Mouse (Mus musculus) 416B (cell line): ENCODE data around the gene Hmox1.

ENCODE experiments used
- DNase-seq: peaks from one replicate; pipeline ENCODE4 v3.0.0; 2011; ENCODE audit warnings: low read depth

Hmox1 gene

GRCm38 (mm10) chr8:75088989-75089881, 4.2 kb upstream of the Hmox1 start:
- peak; percentile 86 for DNase-seq

DNA sequence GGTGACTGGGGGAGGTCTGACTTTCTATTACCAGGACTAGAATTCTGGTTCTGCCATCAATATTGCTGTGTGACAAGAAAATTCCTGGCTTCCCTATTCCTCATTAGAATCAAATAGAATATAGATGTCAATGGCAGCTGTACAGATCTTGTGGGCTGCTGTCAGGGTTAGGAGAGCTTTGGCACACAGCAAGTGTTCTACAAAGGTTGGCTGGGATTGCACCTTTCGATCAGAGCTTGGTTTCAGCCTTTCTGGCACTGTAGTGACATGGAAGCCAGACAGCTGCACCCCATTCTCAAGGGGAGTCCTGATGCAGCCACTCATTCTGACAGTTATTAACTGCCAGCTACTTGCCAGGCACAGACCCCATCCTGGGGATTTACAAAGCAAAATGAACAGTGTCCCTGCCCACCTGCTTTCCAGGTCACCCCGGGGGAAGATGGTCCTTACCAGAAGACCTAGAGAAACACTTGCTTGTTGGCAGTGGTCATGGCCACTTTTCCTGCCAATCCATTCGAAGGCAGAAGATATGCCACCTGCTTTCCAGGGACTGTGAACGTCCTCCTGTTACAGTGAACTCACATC, 2.5 kb upstream of the Hmox1 start:
- no peak for DNase-seq

GRCm38 (mm10) chr8:75102956-75103355, 9.5 kb downstream of the Hmox1 start:
- DNase-seq: no peak

GRCm38 (mm10) chr8:75103376-75103878, 10.0 kb downstream of the Hmox1 start:
- DNase-seq: no peak

- peak; percentile 86 for DNase-seq
These were observed 15.3 kb downstream of the Hmox1 start for GRCm38 (mm10) chr8:75108527-75109235.

DNA sequence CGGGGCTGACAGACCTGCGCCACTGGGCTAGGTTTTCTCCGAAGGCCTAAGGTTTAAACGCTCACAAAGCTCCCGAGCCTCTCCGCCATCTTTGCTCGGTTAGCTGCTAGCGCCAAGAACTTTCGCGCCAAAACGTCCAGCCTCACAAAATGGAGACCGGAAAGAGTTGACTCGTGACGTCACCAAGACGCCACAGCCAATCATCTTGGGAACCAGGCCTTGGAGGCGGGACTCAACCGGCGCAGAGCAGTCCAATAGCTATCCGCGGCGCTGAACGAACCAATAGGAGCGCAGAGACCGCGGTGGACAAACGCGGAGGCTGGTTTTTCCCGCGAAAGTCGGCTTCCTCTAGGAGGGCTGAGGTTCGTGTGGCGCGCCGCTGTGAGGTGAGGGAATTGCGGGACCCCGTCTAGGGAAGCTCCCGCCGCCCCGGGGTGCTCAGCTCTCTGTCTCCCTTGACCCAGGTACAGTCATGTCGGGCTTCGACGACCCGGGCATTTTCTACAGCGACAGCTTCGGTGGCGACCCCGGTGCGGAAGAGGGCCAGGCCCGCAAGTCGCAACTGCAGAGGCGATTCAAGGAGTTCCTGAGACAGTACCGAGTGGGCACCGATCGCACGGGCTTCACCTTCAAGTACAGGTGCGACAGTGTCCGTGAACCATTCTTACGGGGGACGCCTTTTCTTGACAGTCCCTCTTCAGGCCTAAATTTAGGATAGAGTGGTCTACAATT, 16.0 kb downstream of the Hmox1 start, which contains the start of gene Mcm5:
TSS of gene Mcm5 (plus strand) at position 334 of the 732 bp plus-strand sequence.
- DNase-seq: peak; percentile 99

- DNase-seq: no peak
These were observed 16.7 kb downstream of the Hmox1 start for GRCm38 (mm10) chr8:75110093-75110492.

- no peak for DNase-seq
These were observed 25.1 kb downstream of the Hmox1 start for GRCm38 (mm10) chr8:75118505-75118904.

DNA sequence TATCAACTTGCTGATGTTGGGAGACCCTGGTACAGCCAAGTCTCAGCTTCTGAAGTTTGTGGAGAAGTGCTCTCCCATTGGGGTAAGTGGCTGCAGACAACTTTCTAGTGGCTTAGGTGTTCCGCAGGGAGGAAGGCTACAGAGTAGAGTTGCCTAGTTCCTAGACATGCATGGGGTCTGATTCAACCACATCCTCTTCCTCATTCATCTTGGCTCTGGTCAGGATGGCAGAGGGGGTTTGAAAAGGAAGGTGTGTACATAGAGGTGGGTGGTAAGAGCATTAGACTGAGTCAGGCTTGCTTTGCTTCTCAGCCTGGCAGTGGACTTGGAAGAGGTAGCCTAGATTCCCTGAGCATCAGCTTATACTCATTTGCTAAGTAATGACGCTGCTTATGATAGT, 25.9 kb downstream of the Hmox1 start:
- DNase-seq: peak; percentile 20

- peak; percentile 74 for DNase-seq
These were observed 26.3 kb downstream of the Hmox1 start for GRCm38 (mm10) chr8:75119747-75120146.

DNA sequence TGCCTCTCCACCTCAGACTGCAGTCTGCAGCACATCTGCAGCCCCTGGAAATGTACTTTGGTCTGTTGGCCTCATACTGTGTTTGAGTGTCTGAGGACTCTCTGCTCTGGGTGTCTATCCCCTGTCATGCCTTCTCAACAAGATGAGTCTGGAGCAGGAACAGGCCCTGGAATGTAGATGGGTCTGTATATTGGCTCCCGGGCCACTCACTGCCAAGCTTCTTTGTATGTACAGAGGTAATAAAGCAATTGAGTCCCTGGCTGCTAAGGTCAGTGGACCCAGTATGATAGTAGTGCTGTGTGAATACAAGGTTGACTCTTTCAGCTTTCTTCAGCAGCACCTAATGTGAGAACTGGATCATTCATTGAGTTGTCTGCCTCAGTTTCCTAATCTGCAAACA, 34.0 kb downstream of the Hmox1 start:
- no peak for DNase-seq

DNA sequence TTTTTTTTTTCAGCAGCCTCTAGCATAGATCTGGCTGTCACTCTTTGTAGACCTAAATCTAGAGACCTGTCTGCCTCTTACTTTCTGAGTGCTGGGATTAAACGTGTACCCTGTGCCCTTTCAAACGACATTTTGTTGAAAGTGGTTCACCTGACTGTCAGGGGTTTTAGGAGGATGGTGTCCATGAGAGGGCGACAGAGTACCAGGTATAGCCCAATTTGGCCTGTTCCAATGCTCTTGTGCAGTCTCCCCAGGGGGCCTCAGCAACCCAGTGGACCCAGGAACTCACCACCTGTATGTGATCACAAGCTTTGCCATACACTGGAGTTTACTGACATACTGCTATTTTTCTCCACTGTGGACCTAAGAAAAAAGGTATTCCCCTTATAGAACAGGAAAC, 39.1 kb downstream of the Hmox1 start:
- DNase-seq: peak; percentile 43

DNA sequence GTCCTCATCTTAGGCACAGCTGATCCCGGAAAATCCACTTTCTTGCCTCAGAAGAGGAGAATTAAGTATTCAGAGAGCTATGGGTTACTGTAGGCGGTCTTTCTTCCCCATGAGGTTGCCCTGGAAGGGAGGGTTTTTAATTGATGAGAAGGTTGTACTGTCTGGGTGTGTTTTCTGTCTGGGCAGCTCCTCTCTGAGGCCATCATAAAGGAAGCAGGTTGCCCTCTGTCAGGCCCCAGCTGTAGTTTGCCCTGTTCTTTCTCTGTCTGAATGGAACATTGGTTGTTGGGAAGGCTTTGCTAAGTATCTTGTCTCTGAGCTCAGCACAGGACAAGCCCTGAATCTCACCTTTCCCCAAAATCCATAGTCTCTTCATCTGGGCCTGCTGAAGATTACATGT, 40.0 kb downstream of the Hmox1 start:
- no peak for DNase-seq

- DNase-seq: no peak
These were observed 41.4 kb downstream of the Hmox1 start for GRCm38 (mm10) chr8:75134603-75135391.

GRCm38 (mm10) chr8:75135756-75136155, 42.3 kb downstream of the Hmox1 start:
- no peak for DNase-seq

DNA sequence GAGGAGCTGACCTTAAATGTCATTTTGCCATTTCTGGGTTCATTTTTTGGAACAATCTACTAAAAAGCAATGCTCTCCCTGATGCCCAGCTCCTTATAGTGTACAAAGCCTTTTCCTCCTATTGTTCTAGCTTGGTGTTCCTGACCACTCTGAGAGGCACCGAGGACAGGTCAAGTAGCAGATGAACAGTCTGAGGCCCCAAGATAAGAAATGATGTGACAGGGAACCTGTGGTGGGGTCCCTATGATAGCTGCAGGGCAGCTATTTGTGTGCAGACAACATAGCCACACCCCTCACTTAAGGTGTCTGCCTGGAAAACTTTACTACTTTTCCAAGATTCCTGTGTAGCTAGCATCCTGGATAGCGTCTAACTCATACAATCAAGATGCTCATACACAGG, 42.8 kb downstream of the Hmox1 start:
- no peak for DNase-seq

- DNase-seq: no peak
These were observed 44.1 kb downstream of the Hmox1 start for GRCm38 (mm10) chr8:75137536-75137935.
